ENCODE assay signal across 8 mouse cellular contexts in the genomic region with DNA sequence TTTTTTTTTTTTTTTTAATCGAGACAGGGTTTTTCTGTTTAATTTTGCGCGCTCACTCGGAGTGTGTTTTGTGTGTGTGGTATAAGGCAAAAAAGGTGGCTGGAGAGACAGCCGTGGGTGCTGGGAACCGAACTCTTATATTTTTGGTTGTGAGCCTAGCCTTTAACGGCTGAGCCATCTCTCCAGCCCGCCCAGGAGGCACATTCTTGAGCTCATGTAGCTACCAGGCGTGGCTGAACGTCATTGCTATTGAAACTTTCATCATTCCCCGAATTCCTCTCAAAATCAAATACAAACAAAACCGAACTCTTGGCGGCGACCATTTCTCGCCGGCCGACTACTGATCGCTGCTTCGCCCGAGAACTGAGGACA. TPM values are rescaled to one million over a fixed set of nuclear protein-coding genes. Genes with fewer than 3 reads are reported as not detected.
DNase-seq lines count a peak whose midpoint lies in the region; ATAC-seq lines count a peak whose summit lies in the region.
"Not testable (repeated sequence)": the region's sequence is repeated elsewhere in the genome, so short reads cannot be mapped to it uniquely, and the experiment has no call there.

No protein-coding gene starts in this region.

- 0% methylated on average over 20 of the region's 20 CpGs for WGBS in intestine, embryonic 16.5 days

- intact Hi-C loops in gastrocnemius, postnatal 36 days (cut with DNase I); left cerebral cortex, postnatal 14 days (cut with DNase I): not testable (repeated sequence)

- H3K9ac ChIP-seq in intestine, embryonic 16.5 days (ENCODE audit: low read depth, low read length): peak overlapping the region; percentile 70

- H3K4me3 ChIP-seq in intestine, embryonic 16.5 days (ENCODE audit: low read length): peak overlapping the region; percentile 65

- peak overlapping the region; percentile 27; the same call in 1 of the 2 replicates for H3K4me2 ChIP-seq in intestine, embryonic 16.5 days (ENCODE audit: low read depth, low read length)

- ATAC-seq in intestine, embryonic 16.5 days: peak; percentile 51
- ATAC-seq in megakaryocyte progenitor cell, adult 5-6 weeks (replicated peaks; ENCODE audit: poor library complexity): peak; percentile 15

- not testable (repeated sequence) for H3K9me3 ChIP-seq in intestine, embryonic 16.5 days (ENCODE audit: control insufficient read depth, low read length)

- DNase-seq in adrenal gland, adult 18-20 months (ENCODE audit: low spot score in 2 of 2): peak; percentile 77 to 83
- DNase-seq in embryo, embryonic 9.5 days (ENCODE audit: extremely low spot score): peak; percentile 93
- peak; percentile 51 to 76 for DNase-seq in gastrocnemius, postnatal 36 days
- peak; percentile 69 to 79 for DNase-seq in left cerebral cortex, postnatal 14 days (ENCODE audit: low spot score in 2 of 2)
- DNase-seq in right cerebral cortex, postnatal 10 days (ENCODE audit: low spot score in 2 of 2): peak; percentile 77 to 78
- DNase-seq in urinary bladder, postnatal 25 days (ENCODE audit: low spot score): peak; percentile 76

- H3K27me3 ChIP-seq in intestine, embryonic 16.5 days (replicated peaks; ENCODE audit: control insufficient read depth, insufficient read depth, low read length): not testable (repeated sequence)

- peak overlapping the region; percentile 87 for H3K27ac ChIP-seq in intestine, embryonic 16.5 days (ENCODE audit: low read length)

- H3K4me1 ChIP-seq in intestine, embryonic 16.5 days (ENCODE audit: control insufficient read depth, insufficient read depth, low read length): peaks cover 10% of the 10 kb centered on the region; the same call in 1 of the 2 replicates

- H3K36me3 ChIP-seq in intestine, embryonic 16.5 days (ENCODE audit: control insufficient read depth, insufficient read depth, low read length): not testable (repeated sequence)

RNA-seq across cellular contexts. Expression of a gene that starts 9.7 kb away (rescaled TPM):
- under 1 TPM; 0.60 to 0.67 TPM for total RNA-seq in adrenal gland, adult 18-20 months (2021)
- total RNA-seq in gastrocnemius, postnatal 36 days (2021): not detected
- 0.13 and 0.38 TPM in 2 replicates for polyA plus RNA-seq in intestine, embryonic 16.5 days (2015; fragmentation: Nextera tagmentation; extraction: Ambion mirVana)
- not detected for total RNA-seq in left cerebral cortex, postnatal 14 days (2021)
- 0.07 and 0.96 TPM in 2 replicates for total RNA-seq in megakaryocyte progenitor cell, adult 5-6 weeks (2015)
- 0.37 and 0.51 TPM in 2 replicates for total RNA-seq in megakaryocyte progenitor cell, adult 5-6 weeks (2017)

RNA-seq across cellular contexts. Expression of a gene that starts 27.4 kb away (rescaled TPM):
- not detected for total RNA-seq in adrenal gland, adult 18-20 months (2021)
- not detected for total RNA-seq in gastrocnemius, postnatal 36 days (2021)
- polyA plus RNA-seq in intestine, embryonic 16.5 days (2015; fragmentation: Nextera tagmentation; extraction: Ambion mirVana): 0.38 TPM in 1 of 2 replicates, not detected in the other
- not detected for total RNA-seq in left cerebral cortex, postnatal 14 days (2021)
- total RNA-seq in megakaryocyte progenitor cell, adult 5-6 weeks (2015): not detected in 2 replicates
- total RNA-seq in megakaryocyte progenitor cell, adult 5-6 weeks (2017): not detected in 2 replicates

RNA-seq across cellular contexts. Expression of a gene that starts 27.4 kb away (rescaled TPM):
- total RNA-seq in adrenal gland, adult 18-20 months (2021): 1 to 10 TPM in 1 of 2 experiments, under 1 TPM in 1; 0.90 to 1.3 TPM
- total RNA-seq in gastrocnemius, postnatal 36 days (2021): not detected
- 1.1 and 1.4 TPM in 2 replicates for polyA plus RNA-seq in intestine, embryonic 16.5 days (2015; fragmentation: Nextera tagmentation; extraction: Ambion mirVana)
- not detected for total RNA-seq in left cerebral cortex, postnatal 14 days (2021)
- 0.32 and 1.4 TPM in 2 replicates for total RNA-seq in megakaryocyte progenitor cell, adult 5-6 weeks (2015)
- total RNA-seq in megakaryocyte progenitor cell, adult 5-6 weeks (2017): not detected in 2 replicates

Comparison
In these comparisons a context has a peak if more than half of its experiments do, and no peak if none do; other contexts are left out.
1. Peak in every context shown above with its lines: DNase-seq, ATAC-seq, H3K4me3 ChIP-seq and H3K27ac ChIP-seq.